Mouse (Mus musculus): ENCODE data around the gene Pgm5.
A peak's percentile ranks its signal among the peaks of the same experiment; 100 is the strongest.

Pgm5 gene

DNA sequence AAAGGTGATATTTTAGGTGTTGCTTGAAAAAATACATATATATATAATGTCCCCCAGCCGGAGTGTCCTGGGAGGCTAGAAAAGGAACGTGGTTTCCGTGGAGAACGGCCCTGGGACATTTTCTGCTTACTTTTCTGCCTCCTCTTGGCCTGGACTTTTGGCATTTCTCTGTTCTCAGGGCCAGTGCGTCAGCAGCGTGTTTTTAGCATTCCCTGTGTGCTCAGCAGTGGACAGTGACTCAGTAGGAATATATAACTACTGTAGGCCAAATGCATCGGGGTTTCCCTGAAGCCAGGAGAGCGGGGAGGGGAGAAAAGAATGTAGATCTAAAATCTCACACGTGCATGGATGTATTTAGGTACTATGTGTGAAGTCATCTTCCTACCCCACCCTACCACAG is 3.8 kb upstream of the Pgm5 start:
- DNase-seq, result no peak

DNA sequence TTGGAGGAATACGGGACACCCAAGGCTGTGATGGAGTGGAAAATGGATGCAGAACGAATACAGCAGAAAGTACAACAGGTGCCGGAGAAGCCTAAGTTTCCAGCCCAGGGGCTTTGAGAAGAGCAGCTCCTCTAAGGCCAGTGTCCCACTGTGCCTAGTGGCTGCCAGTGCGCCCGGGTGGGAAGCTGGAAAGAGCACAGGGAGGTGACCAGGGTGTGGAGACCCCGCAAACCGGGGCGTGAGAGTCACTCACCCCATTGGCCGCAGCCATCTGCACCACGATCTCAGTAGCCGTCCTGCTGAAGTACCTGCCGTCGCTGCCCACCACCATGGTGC is 411 bp downstream of the Pgm5 start:
- DNase-seq, result no peak

DNA sequence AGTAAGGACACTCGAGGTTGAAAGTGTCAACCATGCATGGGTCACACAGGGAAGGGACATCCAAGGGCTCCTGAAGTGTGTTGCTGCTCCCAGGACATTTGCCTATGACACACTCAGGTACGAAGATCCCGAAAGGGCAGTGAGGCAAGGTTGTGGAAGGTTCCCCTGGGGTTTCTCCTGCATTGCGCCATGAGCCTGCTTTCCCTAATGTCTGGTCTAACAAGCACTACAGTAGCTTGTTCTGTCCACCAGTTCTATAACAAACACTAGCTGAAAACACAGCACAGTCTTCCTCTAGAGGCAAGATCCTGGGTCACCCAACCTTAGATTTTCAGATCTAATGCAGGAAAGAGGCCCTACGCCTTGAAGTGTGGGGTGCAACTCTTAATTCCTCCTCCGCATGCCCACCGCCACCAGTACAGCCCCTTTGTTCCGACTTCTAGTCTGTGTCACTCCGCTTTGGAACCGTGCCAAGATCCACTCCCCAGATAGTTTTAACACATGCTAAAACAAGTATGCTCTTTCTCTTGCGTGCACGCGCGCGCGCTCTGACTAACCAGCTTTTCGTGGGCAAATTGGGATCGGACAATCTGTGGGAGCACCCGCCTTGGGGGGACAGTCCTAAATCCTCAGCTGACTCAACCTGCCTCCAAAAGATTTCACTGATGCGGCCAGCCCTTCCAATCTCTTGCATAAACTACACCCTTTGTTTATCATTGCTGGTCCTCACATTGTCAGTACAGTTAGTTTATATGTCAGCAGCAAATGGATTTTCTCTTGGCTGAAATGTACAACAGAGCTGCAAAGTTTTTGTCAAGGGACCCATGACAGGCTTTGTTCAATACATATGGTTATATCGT is 10.0 kb downstream of the Pgm5 start:
- peak; percentile 54 for DNase-seq

DNA sequence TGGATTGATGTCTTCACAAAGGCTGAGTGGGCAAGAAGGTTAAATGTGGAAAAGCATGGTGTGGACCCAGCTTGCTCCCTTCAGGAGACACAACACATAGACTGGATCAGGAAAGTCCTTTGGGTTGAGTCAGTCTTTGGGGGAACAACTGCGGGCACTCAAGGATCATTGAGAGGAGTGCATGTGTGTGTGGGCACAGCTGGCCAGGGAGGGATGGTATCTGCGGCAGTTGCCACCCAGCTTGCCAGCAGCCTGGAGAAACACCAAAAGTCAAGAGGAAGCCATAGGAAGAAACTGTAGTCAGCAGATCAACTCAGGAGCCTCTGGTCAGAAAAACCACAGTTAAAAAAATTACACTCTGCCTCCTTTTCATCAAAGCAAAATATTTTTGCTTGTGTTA is 12.8 kb downstream of the Pgm5 start:
- DNase-seq, result no peak

DNA sequence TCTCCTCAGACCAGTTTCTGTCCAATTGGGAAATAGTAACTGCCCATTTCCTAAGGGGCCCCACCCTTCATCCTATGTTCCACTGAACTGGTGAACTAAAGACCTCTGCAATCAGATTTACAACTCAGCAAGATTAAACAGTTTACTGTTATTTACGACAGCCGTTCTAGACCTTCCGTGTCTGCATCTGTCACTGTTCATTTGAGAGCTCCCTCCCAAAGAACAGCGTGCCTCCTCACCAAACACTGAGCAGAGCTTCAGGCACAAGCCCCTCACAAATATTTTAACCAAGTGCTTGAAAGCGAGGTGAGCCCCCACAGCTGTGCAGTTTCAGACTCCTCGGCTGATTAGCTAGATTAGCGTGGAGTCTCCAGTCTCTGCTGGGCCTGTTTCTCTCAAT is 13.3 kb downstream of the Pgm5 start:
- no peak for DNase-seq

DNA sequence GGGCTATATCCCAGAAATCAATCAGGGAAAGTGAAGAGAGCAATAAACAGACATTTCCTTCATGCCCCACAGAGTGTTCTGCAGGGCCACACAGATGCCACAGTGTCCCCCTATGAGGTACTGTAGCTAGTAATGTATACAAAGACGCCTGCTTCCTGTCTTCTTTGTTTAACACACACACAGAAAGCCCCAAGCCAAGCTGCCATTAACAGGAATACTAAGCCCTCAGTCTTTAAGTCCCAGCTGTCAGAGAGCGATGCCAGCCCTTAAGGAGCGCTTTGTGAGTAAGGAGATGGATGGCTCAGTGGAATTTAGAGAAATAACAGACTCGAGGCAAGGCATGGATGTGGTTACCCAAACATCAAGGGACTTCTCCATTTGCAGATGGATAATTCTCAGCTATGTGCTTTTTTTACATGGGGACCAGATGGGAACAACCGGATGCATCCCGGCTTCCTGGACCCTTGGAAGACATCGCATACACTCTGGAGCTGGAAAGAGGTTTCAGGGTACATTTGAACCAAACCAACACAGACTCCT is 16.6 kb downstream of the Pgm5 start:
- DNase-seq, result no peak

DNA sequence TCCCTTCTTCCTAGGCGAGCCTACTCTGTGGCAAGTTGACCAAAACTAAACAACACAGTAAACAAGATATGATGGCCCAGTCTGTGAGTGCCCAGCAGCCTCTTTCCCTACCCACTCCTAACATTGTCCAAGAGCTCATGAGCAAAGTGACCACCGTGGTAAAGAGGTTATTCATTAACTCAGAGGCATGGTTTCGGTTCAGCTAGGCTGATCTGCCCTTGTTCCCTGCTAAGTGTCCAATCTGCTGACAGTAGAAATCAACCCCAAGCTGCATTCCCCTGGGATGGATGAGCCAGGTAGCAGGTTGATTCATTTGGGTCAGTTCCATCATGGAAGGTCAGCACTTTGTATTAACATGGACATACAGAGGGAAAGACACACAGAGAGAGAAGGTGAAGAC is 19.6 kb downstream of the Pgm5 start:
- DNase-seq, result no peak

DNA sequence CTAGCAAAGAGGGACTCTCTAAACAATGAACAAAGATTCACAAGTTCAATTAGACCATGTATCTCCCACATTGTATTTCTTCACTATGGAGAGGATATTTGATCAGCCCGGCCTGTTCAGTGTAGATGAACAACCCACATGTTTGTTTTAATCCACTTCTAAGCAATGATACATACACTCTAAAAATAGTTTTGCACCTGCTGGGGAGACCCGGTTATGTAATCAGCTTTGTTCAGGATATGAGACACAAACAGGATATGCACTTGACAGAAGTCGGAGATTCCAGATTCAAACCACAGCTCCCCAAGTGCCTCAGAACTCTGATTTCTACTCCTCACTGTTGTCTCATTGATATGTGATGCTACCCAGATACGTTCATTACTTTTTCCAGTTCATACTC is 37.1 kb downstream of the Pgm5 start:
- DNase-seq, result no peak

DNA sequence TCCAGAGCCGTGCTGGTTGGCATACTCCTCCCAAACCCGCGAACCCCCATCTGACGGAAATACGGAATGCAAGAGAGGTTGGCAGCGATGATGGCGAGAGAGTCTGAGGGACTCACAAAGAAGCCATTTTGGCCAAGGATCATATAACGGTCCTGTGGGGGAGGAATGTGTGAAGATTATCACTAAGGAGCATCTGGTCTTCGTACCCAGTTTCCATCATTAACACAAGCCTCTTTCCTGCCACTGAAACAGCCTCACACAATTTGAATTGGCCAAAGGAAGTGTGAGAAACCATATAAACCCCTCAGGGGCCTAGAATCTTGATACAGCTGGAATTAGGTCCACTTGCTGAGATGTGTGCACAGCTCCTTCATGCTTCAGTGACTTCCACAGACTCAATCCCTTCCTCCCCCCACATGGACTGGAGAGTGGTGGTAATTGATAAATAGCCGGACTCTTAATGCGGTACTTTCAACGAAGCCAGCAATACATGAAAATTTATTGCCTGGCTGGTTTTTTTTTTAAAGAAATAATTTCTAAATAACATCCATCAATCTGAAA is 45.9 kb downstream of the Pgm5 start:
- no peak for DNase-seq

DNA sequence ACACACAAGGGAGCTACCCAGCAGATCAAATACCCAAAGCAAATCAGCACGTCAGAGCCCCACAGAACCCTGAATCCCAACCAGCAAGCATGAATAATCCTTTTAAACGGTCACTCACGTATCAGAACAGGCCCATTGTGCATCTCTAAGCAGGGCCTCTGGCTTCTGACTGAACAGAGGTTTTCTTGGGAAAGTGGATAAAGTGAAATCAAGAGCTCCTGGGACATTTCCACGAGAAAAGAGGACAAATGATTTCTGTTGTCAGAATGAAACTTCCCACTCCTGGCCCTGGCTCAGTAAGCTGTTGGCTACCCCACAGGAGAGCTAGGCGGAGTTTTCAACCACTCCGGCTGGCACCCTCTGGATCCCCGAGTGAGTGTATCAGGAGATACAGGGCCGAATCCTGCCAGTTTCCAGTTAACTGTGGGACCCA is 48.8 kb downstream of the Pgm5 start:
- no peak for DNase-seq

DNA sequence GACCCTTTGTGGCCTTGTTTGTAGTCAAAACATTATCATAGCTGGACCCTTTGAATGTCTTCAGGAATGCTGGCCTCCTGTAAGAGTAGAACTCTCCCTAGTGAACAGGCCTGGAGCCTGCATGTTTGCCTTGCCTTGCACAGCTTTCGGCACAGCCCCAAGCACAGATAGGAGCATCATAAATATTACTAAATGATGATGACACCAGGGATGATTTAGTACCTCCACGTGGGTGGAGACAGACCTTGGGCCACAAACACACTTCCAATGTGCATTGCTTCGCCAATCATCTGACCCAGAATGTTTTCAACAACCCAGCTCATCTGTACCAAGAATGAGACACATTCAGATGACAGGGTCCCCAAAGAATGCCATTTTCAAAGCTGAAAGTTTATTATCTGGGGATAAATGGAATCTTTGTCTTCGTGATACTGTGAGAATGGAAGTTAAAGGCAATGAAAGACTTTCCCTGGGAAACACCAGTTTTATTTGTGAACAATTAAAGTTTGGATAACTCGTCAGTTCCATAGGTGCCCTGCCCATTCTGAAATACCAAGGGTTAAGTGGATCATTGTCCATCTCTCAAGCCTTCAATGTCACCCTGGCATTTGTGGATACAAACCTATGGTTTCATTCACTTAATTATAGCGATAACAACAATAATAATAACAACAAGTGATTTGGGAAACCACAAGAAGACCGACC is 49.4 kb downstream of the Pgm5 start:
- no peak for DNase-seq

DNA sequence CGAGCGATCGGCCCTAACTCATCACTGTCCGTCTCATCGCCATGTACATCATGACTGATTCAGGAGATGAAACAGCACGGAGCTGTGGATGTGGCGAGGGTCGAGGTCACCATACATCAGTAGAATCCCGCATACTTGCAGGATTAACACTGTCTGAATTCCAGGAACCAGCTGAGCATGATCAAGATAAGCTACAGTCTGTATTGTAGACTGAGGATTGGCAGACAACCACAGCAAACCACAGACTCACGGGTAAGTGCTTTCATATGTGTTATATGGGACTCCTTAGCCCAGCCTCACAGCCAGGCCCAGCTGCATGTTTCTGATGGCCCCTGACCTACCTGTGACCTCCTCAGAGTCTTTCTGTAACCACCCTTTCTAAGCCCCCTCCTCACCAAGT is 50.2 kb downstream of the Pgm5 start:
- no peak for DNase-seq

DNA sequence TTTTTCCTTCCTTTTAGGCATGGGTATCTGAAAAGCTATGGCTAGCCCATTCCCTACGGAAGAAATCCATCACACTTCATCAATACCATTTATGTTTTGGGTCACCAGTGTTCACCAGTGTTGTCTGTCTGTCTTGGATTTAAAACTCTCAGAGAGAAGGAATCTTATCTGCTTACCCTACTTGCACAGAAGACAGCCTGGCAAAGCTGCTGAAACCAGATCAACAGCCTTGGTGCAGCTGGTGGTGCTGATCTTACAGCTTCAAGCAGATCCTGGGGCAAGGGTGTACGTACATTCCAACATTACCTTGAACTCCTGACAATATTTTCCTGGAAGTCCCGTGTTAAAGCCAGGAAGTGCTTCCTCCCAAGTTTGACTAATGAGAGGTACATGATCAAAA is 55.6 kb downstream of the Pgm5 start:
- no peak for DNase-seq

DNA sequence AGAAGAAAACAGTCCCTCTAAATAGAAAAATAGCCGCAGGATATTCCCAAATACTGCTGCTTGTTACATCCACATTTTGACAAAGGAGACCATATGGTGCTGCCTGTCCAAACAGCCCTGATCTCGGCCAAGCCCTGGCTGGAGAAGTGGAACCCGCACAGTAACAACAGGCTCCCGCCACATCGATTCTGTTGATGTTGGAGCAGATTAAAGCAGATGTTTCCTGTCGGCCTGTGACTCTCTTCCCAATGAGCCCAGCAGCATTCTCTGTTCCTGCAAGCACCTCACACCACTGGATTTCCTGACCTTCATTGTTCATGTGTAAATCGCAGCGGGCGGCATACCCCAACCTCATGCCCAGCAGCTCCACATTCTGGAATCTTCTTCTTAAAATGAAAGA is 64.0 kb downstream of the Pgm5 start:
- peak; percentile 17 for DNase-seq

DNA sequence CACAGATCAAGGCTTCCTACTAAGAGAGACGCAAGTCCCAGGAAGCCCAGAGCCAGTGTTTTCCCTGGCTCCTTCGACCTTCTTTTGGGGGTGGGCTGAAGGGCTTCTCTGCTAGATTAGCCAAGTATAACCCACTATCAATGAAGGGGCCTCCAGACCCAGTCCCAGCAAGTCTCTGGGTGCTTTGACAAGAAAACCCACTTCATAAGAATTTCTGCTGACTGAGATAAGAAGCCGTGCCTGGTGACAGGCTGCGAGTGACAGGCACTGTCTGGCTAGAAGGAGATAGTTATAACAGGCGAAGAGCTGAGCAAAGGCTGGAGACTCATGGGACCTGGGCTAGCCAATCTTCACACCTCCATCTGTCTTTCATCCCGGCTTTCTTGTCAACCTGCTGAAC is 67.3 kb downstream of the Pgm5 start:
- no peak for DNase-seq

DNA sequence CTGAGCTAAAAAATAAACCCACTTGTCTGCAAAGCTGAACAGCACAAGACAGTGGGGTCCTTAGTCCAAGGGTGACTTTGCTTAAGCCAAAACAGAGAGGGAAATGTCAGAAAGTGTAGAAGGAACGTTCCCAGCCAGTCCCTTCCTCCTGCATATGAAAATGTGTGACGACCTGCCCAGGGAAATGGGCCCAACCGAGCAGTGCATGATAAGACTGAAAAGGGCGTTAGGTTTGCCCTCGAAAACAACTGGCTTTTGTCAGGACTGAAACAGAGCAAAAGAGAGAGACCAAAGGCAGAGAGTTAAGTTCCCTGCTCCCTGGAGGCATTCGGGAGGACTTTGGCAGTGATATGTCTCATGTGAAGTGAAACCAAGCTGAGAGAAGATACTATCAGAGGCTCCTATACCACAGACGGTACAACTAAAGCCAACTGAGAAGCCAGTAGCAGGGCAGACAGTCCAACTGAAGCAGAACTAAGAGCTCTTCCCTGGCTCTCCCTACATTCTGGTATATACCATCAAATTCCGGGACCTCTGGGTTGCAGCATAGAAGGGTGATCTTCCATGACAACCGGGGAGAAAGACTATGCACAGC is 68.0 kb downstream of the Pgm5 start:
- no peak for DNase-seq

DNA sequence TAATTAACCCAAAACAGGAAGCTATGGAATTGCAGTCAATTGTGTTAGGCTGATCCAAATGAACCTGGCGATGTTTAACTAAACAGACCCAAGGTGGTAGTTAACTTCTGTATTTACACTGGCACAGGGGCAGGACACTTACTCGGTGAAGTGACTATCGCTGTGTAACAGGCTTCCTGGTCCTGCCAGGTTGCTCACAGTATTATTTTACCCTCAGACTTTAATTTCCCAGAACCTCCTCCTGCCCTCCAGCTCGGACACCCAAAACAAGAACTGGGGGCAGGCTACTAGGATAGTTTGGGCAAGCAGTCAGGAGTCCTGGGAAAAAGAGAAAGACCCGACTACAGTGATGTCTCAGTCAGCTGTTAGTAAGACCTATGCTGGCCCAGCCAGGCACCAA is 68.8 kb downstream of the Pgm5 start:
- DNase-seq, result no peak

DNA sequence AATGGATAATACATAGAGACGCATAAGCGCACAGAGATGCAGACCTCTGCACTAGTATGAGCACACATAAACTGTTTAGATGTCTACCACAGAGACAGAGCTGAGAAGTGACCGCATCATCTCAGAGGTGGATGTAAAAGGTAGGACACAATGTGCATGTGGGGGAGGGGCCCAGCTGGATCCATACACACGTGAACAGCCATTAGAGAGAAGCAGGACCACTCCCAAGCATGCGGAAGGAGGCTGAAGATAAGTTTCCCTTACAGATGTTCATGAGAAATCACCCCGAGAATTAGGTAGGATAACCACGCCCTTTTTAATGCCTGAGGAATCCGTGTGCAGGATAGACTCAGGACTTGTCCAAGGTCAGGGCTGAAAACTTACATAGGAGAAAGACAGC is 75.8 kb downstream of the Pgm5 start:
- no peak for DNase-seq

DNA sequence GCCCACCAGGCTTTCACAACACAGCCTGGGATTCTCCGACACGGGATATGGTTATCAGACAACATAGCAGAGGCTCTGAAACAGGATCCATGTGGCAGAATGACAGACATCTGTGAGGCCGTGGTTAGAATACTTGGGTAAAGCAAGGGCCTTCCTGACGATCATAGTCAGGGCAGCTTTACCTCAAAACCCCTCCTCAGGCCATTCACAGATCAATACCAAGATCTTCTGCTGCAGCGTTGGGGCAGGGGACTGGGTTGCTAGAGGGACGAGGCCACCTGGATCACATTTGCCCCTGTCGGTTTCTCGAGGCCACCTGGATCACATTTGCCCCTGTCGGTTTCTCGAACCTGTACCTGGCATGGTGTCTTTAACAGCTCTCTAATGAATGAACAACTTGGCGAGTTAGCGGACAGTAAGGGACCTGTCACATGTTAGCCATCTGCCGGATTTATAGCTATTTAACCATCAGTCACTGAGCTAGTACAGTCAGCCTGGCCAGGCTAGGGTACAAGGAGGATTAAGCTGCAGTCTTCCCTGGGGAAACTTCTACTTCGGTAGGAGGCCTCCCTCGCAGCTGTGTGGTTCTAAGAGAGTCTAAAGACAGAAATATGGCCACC is 76.5 kb downstream of the Pgm5 start:
- DNase-seq, result no peak

DNA sequence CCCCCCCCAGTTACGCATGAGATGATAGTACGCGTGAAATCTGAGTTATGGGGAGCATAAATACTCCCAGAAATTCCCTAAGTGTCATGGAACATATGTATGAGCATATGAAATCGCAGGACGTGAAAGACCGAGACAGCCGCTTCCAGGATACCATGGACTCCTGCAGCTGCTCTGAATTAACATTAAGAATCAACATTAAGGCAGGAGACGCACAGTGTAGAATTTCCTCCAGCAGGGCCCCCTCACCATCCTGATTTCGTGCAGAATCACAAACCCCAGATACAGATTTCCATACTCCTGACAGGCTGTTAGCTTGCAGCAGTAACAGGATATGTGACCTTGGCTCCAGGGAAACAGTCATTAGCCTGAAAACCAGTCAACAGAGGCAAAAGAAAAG is 77.9 kb downstream of the Pgm5 start:
- no peak for DNase-seq

DNA sequence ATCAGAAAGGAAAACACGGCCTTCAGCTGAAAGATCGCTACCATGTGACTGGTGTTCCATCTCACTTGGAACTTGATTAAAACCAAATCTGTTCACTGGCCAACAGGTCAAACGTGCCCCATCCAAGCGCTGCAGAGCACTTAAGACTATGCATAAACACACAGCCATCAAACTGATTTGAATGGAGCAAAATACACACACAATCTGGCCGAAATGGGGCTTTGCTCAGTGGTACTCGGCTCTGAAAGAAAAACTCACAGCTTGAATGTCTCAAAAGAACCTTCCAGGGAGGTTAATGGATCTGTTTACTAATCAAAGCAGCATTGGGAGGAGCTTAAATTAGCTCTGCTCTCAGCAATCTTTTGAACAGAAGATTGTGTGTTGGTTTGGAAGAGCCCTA is 81.7 kb downstream of the Pgm5 start:
- no peak for DNase-seq

DNA sequence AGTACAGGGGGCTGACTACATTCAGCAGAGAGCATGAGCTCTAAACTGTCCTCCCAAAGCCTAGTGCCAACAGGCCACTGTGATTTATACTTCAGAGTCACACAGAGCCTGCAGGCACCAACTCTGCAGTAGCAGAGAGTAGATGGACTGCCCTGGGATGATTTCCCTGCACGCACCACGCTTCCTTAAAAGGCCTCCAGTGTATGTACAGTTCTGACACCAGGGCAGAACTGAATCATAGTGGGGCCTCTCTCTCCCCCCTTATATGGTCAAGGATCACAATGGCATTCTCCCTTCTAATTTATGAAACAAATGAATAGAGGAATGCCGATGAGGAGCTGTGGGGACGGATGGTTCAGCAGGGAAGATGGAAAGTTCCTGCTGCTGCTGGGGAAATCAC is 91.3 kb downstream of the Pgm5 start:
- DNase-seq, result no peak

DNA sequence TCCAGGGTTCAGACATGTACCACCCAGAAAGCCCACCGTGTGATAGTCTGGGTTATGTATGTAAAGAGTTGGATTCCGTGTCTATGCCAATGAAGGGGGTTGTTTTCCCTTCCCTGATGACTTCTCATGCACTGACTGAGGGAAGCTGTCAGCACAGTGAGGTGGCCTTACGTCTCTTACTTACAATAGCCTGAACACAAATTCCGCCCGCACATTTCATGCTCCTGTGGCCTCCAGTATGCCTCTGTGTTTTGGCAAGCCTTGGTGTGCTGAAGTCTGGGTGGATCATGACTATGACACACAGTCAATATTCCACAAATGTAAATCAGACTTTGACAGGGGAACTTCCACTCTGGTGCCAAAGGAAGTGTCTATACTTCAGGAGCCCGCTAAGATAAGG is 94.3 kb downstream of the Pgm5 start:
- DNase-seq, result no peak
